Mouse (Mus musculus): ENCODE measurements around the gene Hpse. TPM values are rescaled to one million over a fixed set of nuclear protein-coding genes. Genes with fewer than 3 reads are reported as not detected.

Hpse gene
- total RNA-seq, 2 experiments from 2014 or later: 5.0 to 6.6 TPM

DNA sequence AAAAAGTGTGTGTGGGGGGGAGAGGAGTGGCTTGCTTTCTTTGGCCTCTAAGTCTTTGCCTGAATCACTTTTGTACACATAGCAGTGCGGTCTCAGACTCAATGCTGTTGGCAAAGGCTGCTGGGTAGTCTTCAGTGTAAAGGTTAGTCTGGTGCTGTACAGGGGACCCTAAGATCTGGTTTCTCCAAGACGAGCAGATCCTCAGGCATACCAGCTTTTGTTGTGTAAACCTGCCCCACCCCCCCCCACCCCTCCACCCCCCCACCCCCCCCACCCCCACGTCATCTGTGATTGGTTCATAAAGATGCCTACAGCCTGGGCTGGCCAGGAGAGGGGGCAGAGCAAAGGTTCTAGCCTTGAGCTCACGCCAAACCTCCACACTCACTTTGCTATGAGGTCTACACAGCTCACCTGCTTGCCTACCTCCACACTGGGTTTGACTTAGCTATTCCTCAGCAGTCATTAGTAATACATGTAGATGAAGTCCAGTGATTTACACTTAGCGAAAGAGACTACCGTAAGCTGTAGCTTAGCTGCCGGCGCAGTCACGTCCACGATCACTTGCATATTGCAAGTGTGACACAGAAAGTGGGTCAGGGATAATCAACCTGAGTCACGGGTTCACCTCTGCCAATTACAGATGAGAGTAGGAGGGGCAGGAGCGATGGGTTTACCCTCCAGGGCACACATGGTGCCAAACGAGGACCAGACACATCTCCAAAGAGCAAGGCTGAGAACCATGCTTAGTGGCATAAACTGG, 18.5 kb downstream of the Hpse start:
- ATAC-seq (replicated peaks; ENCODE audit: low FRiP score, poor library complexity, severe bottlenecking): no peak

GRCm38 (mm10) chr5:100697886-100698285, 21.6 kb downstream of the Hpse start:
- no peak for ATAC-seq (replicated peaks; ENCODE audit: low FRiP score, poor library complexity, severe bottlenecking)

DNA sequence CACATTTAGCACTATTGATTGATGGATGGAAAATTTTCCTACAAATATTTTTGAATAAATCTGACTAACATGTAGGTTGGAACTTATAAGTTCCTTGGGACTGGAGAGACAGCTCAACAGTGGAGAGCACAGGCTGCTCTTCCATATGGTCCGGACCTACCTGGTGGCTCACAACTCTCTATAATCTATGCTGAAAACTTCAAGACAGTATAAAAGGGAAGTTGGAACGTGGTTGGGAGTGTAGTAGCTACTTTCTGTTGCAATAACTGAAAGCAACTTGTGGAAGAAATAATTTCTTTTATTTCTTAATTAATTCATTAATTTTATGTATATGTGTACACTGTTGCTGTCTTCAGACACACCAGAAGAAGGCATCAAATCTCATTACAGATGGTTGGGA, 22.1 kb downstream of the Hpse start:
- no peak for ATAC-seq (replicated peaks; ENCODE audit: low FRiP score, poor library complexity, severe bottlenecking)

DNA sequence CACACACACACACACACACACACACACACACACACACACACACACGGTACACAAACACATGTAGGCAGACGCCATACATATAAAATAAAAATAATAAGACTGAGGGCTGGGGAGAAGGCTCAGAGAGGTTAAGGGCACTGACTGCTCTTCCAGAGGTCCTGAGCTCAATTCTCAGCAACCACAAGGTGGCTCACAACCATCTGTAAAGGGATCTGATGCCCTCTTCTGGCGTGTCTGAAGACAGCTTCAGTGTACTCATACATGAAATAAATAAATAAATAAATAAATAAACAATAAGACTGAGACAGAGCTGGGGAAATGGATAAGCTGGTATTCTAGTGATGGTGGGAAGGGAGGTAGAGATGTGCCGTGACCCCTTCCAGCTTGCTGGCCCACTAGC, 33.9 kb downstream of the Hpse start:
- no peak for ATAC-seq (replicated peaks; ENCODE audit: low FRiP score, poor library complexity, severe bottlenecking)

GRCm38 (mm10) chr5:100680542-100680933, 39.0 kb downstream of the Hpse start:
- no peak for ATAC-seq (replicated peaks; ENCODE audit: low FRiP score, poor library complexity, severe bottlenecking)

DNA sequence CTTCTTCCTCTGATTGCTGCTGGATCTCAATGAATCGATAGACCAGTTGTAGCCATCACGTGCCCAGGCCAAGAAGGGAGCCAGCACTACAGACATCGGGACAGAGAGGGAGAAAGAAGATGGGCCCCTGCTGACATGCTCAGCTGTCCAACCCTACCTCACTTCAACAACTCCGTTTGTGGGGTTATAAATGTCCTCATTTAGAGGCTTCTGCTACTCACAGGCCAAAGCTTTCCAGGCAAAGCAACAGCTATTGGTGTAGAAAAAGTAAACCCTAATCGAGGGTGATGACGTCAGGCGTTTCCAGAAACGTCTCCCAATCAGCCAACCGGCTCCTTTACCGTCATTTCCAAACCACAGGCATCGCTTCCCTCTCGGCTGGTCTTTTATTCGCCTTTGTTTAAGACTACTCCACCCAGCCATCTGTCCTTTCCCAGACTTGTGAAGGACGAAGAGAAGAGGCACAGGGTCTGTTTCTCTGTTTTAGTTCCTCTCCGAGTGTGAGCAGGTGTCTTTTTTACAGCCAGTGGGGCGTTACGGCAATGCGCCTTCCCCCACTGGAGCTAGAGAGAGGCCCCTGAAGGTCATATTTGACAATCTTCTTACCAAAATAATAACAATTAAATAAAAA, 39.5 kb downstream of the Hpse start:
- no peak for ATAC-seq (replicated peaks; ENCODE audit: low FRiP score, poor library complexity, severe bottlenecking)

- peak; percentile 87 for ATAC-seq (replicated peaks; ENCODE audit: low FRiP score, poor library complexity, severe bottlenecking)
These were observed 44.7 kb downstream of the Hpse start, which contains the start of gene Coq2 for GRCm38 (mm10) chr5:100674711-100675376. Gene Coq2, minus strand, starts transcription at chr5:100675140.

DNA sequence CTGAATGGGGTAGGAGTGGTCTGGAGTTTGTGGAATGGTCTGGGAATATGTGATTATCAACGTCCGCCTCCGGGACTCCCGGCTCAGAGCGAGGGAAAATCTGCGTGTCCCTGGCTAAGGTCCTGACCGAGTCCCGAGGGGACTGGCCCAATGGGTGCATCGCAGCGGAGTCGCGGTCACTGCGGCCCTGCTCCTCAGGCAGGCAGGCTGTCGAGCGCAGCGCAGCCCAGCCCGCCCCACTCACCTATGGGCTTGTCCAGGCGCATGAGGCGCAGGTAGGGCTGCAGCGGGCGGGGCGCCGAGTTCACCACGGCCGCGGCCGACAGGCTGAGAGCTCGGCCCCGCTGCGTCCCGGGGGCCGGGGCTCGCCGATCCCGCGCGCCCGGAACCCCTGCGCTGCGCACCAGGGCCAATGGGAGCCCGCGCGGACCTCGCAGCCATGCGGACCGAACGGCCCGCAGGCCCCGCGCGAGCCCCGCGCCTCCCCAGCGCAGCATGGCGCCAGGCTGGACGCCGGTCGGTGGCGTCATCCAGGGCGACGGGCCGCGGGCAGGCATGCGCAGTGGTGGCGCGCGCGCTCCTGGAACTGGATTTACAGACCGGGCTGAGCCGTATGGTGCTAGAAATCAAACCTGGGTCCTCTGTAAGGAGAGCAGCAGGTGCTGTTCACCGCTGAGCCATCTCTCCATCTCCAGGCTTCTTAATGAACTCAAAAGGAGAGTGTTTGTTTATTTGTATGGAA, 45.6 kb downstream of the Hpse start:
- ATAC-seq (replicated peaks; ENCODE audit: low FRiP score, poor library complexity, severe bottlenecking): peak; percentile 83

DNA sequence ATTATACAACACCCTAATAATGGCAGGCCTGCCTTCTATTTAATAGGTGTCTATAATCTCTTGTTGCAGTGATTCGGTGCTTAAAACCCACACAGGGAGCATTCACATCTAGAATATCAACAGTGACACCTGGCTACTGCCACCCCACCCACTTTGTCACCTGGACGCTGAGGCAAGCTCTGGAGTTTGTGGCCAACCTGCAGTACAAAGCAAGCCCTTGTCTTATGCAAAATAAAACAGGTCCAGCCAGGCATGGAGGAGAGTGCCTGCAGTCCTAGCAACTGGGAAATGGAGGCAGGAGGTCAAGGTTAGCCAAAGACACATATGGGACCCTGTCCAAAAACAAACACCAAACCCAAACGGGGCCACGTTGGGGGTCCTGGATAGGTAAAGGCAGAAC, 47.1 kb downstream of the Hpse start:
- ATAC-seq (replicated peaks; ENCODE audit: low FRiP score, poor library complexity, severe bottlenecking): no peak

DNA sequence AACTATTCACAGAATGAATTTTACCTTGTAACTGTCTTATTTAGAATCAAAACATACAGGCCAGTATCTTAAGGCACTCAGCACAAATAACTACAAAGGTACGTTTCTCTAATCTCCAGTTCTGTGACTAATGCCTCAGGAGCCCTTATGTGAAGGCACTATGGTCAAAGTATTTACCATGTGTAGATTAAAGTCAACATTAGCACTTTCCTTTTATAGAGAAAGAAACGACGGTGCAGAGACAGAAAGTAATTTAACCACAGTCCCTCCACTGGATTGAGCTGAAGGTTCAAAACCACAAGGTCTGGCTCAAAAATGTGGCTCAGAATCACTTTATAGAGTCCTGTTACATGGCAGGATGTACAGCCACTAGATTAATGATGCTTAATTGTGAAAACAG, 47.6 kb downstream of the Hpse start:
- no peak for ATAC-seq (replicated peaks; ENCODE audit: low FRiP score, poor library complexity, severe bottlenecking)

GRCm38 (mm10) chr5:100671398-100671797, 48.1 kb downstream of the Hpse start:
- peak; percentile 57; the same call in 1 of the 2 replicates for ATAC-seq (replicated peaks; ENCODE audit: low FRiP score, poor library complexity, severe bottlenecking)

GRCm38 (mm10) chr5:100666965-100667364, 52.6 kb downstream of the Hpse start:
- no peak for ATAC-seq (replicated peaks; ENCODE audit: low FRiP score, poor library complexity, severe bottlenecking)

GRCm38 (mm10) chr5:100663854-100664253, 55.7 kb downstream of the Hpse start:
- ATAC-seq (replicated peaks; ENCODE audit: low FRiP score, poor library complexity, severe bottlenecking): peak; percentile 67

DNA sequence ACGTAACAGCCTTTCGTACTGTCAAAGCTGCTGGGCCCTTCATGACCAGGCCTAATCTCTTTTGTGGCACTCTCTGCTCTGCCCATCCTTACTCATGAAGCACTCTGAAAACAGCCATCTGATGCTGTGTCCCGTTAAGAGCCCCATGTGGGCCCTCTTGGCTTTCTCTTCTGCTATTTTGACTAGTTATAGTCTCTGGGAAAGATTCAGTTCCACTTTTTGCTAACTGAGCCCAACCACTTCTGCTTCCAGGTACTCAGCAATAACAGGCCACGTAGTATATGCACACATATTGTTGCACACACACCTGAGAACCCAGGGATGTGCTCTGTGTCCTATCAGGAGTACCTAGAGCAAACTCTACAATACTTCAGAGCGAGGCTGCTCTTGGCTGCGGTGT, 56.5 kb downstream of the Hpse start:
- ATAC-seq (replicated peaks; ENCODE audit: low FRiP score, poor library complexity, severe bottlenecking): no peak

GRCm38 (mm10) chr5:100658460-100658859, 61.1 kb downstream of the Hpse start:
- ATAC-seq (replicated peaks; ENCODE audit: low FRiP score, poor library complexity, severe bottlenecking): no peak

DNA sequence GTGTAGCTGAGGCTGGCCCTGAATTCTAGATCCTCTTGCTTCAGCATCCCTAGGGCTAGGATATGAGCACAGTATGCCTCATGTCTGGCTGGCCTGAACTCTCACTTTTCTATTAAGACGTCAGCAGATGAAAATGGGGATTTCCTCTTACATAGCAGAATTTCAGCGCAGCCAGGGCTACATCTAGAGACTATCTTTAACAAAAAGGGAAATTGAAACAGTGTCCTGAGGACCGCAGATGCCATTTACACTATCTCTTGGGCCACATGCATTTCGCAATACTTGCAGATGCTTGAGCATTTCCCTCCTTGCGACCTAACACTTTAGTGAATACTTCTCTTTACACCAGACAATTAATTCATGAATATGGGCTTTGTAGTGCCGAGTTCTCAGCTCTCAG, 63.2 kb downstream of the Hpse start:
- ATAC-seq (replicated peaks; ENCODE audit: low FRiP score, poor library complexity, severe bottlenecking): no peak

DNA sequence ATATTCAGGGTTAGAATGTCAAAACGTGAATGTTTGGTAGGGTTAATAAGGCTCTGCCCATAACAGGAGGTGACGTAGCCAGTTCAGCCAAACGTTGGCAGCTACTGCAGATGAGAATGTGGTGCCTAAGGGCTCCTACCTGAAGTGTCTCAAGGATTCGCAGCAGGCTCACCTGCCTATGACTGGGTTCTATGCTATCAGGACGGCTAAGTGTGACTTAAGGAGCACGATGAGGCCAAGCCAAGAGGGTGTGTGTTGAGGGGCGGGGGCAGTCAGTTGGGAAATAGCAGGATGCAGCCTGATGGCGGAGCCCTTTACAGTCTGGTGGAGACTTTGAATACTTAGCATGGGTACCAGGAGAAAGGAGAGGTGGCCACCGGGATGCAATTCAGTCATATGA, 67.2 kb downstream of the Hpse start:
- no peak for ATAC-seq (replicated peaks; ENCODE audit: low FRiP score, poor library complexity, severe bottlenecking)

DNA sequence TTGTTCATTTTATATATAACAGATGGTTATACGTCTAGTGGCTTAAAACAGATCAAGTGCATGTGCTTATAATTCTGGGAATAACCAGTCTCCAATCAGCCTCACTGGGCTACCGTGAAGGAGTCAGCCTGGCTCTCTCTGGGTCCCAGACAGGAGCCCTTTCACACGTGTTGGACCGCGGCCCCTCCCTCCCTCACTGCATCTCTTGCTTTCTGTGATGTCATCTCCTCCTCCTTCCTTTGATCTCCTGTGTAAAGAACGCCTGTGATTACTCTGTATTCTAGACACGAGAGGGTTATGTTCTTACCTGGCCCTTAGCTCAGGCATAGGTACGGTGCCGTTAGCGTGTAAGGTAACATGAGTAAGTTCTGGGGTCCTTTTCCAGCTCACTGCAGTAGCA, 68.0 kb downstream of the Hpse start:
- ATAC-seq (replicated peaks; ENCODE audit: low FRiP score, poor library complexity, severe bottlenecking): no peak

DNA sequence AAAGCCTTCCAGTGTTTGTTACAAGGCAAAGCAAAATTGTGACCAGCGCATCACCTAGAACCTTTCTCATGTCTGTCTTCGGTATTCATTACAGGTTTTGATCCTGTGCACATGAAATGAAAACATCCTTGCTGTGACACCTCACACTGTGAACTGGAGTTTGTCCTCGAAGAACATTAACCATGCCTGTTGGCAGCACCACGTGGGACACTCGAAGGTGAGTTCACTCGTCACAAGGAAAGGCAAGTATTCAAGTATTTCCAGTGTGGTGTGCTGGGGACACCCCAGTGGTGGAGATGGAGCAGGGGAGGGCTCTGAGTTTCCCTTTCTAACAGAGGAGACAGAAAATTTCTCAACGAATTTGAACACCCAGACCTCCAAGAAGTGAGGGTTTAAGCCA, 68.5 kb downstream of the Hpse start:
- ATAC-seq (replicated peaks; ENCODE audit: low FRiP score, poor library complexity, severe bottlenecking): no peak

GRCm38 (mm10) chr5:100648546-100648945, 71.0 kb downstream of the Hpse start:
- ATAC-seq (replicated peaks; ENCODE audit: low FRiP score, poor library complexity, severe bottlenecking): no peak
